24 mouse cellular contexts compared by ENCODE assay signal in the genomic region with DNA sequence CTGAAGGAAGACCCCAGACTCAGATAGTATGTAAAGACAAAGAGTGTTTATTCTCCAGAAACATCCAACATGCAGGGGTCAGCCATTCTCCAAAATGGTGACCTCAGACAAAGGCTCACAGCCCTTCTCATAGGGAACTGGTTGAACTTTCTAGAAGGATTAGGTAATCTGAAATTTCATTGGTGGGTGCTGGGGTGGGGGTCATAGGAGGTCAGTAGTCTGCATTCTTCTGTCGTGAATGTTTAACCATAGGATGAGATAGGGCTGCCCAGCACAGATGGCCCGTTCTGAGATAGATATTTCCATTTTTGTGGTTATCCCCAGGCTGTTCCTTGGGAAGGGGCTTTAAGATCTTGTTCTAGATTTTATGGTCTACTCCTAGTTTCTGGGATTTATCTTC. TPM values are rescaled to one million over a fixed set of nuclear protein-coding genes. Genes with fewer than 3 reads are reported as not detected.
"Had no signal": no experiment of that assay in that cellular context is flagged by ENCODE, and none has a peak within 500 bp of the region (broad histone marks: within the 10 kb centered on the region; RNA-seq: fewer than 3 reads in every experiment).

No protein-coding gene starts in this region.

- ATAC-seq: inflammation-experienced regulatory T-cells, adult 6 months; midbrain, embryonic 13.5 days; midbrain, embryonic 16.5 days had no signal

- DNase-seq: kidney, adult 18-20 months; kidney, postnatal 10 days; left cerebral cortex, postnatal 4 days; lung, adult 18-20 months; lung, postnatal 10 days; lung, postnatal 36 days; retina, postnatal 1 day; right cerebral cortex, postnatal 25 days; spleen, adult 18-20 months; thymus, postnatal 25 days had no signal

- H3K4me1 ChIP-seq: lung, embryonic 15.5 days; midbrain, embryonic 13.5 days; neural tube, embryonic 13.5 days; stomach, embryonic 15.5 days had no signal

- H3K4me2 ChIP-seq: kidney, embryonic 15.5 days; limb, embryonic 12.5 days; limb, embryonic 15.5 days; lung, embryonic 15.5 days; midbrain, embryonic 13.5 days; neural tube, embryonic 13.5 days; stomach, embryonic 15.5 days had no signal

- H3K27ac ChIP-seq: kidney, embryonic 15.5 days; limb, embryonic 12.5 days; limb, embryonic 15.5 days; lung, embryonic 15.5 days; midbrain, embryonic 10.5 days; midbrain, embryonic 13.5 days; neural tube, embryonic 13.5 days; stomach, embryonic 15.5 days had no signal

- H3K9ac ChIP-seq: kidney, embryonic 15.5 days; limb, embryonic 12.5 days; limb, embryonic 15.5 days; lung, embryonic 15.5 days; midbrain, embryonic 13.5 days; neural tube, embryonic 13.5 days; stomach, embryonic 15.5 days had no signal

- H3K4me3 ChIP-seq: kidney, embryonic 15.5 days; limb, embryonic 12.5 days; limb, embryonic 15.5 days; lung, embryonic 15.5 days; megakaryocyte, embryonic 14.5 days; midbrain, embryonic 10.5 days; midbrain, embryonic 13.5 days; myocyte; neural tube, embryonic 13.5 days; stomach, embryonic 15.5 days had no signal

- H3K9me3 ChIP-seq: kidney, embryonic 15.5 days; limb, embryonic 15.5 days; lung, embryonic 15.5 days; midbrain, embryonic 10.5 days; neural tube, embryonic 13.5 days; stomach, embryonic 15.5 days had no signal

- H3K36me3 ChIP-seq: kidney, embryonic 15.5 days; limb, embryonic 12.5 days; limb, embryonic 15.5 days; lung, embryonic 15.5 days; midbrain, embryonic 10.5 days; midbrain, embryonic 13.5 days; neural tube, embryonic 13.5 days; stomach, embryonic 15.5 days had no signal

- H3K27me3 ChIP-seq: kidney, embryonic 15.5 days; limb, embryonic 12.5 days; limb, embryonic 15.5 days; lung, embryonic 15.5 days; megakaryocyte, embryonic 14.5 days; midbrain, embryonic 13.5 days; neural tube, embryonic 13.5 days; stomach, embryonic 15.5 days had no signal

RNA-seq across cellular contexts. Expression of a gene that starts 35.1 kb away (rescaled TPM):
- total RNA-seq: layer of hippocampus, postnatal 14 days; left cerebral cortex, postnatal 4 days; monocyte, adult 5-6 weeks had no signal
- polyA plus RNA-seq: inflammation-experienced regulatory T-cells, adult 6 months; kidney, embryonic 15.5 days; limb, embryonic 12.5 days; limb, embryonic 15.5 days; midbrain, embryonic 10.5 days; midbrain, embryonic 13.5 days; midbrain, embryonic 16.5 days; neural tube, embryonic 13.5 days; stomach, embryonic 15.5 days had no signal

RNA-seq across cellular contexts. Expression of a gene that starts 45.7 kb away (rescaled TPM):
- total RNA-seq: monocyte, adult 5-6 weeks had no signal
